Comparison of ENCODE assay signal across 9 mouse cellular contexts in genomic region chr12:70494494-70495281, GRCm38 (mm10). TPM values are rescaled to one million over a fixed set of nuclear protein-coding genes. Genes with fewer than 3 reads are reported as not detected.
DNase-seq lines count a peak whose midpoint lies in the region; ATAC-seq and TF ChIP-seq lines count a peak whose summit lies in the region.
"Had no signal": no experiment of that assay in that cellular context is flagged by ENCODE, and none has a peak within 500 bp of the region (broad histone marks: within the 10 kb centered on the region; RNA-seq: fewer than 3 reads in every experiment).

No protein-coding gene starts in this region.

- no peak overlapping the region for H3K9ac ChIP-seq in heart, postnatal 0 days (replicated peaks; ENCODE audit: low read depth, low read length)

- TF ChIP-seq CTCF in Patski (IDR thresholded peaks at IDR 0.05): peak; percentile 68
- TF ChIP-seq CTCF in heart, postnatal 0 days (IDR thresholded peaks at IDR 0.05; ENCODE audit: low read depth): peak; percentile 84

- peak overlapping the region; percentile 47; the same call in 1 of the 2 replicates for H3K27ac ChIP-seq in heart, postnatal 0 days (ENCODE audit: low read depth)
- no peak overlapping the region for H3K27ac ChIP-seq in midbrain, embryonic 10.5 days (replicated peaks)

- 55% methylated on average over 10 of the region's 10 CpGs for WGBS in heart, postnatal 0 days
- whole genome bisulfite sequencing in midbrain, embryonic 10.5 days: 61% methylated on average over 10 of the region's 10 CpGs

- in situ Hi-C loops in Patski (cut with MboI; ENCODE audit: low pct_unique_long_range_greater_than_20kb): loop anchor here (5.0 to 10.0 kb wide), 3 partner anchors 210 to 418 kb away; no protein-coding TSS in a partner anchor

- peak; percentile 31 for ATAC-seq in Patski
- peak; percentile 62; the same call in 1 of the 2 replicates for ATAC-seq in heart, postnatal 0 days (ENCODE audit: insufficient read depth, low read depth)

- no peaks in the 10 kb centered on the region for H3K9me3 ChIP-seq in heart, postnatal 0 days (replicated peaks; ENCODE audit: control insufficient read depth, low read length)
- H3K9me3 ChIP-seq in midbrain, embryonic 10.5 days (replicated peaks): no peaks in the 10 kb centered on the region

- H3K27me3 ChIP-seq in Patski: no peaks in the 10 kb centered on the region
- no peaks in the 10 kb centered on the region for H3K27me3 ChIP-seq in heart, postnatal 0 days (ENCODE audit: control insufficient read depth, insufficient read depth, low read length)
- H3K27me3 ChIP-seq in midbrain, embryonic 10.5 days (ENCODE audit: low read depth, poor library complexity, severe bottlenecking): no peaks in the 10 kb centered on the region

- no peak overlapping the region for H3K4me3 ChIP-seq in heart, postnatal 0 days (ENCODE audit: low read depth, low read length)
- no peak overlapping the region for H3K4me3 ChIP-seq in midbrain, embryonic 10.5 days
- H3K4me3 ChIP-seq: erythroblast, embryonic 14.5 days had no signal

- no peaks in the 10 kb centered on the region for H3K4me1 ChIP-seq in heart, postnatal 0 days (ENCODE audit: control insufficient read depth, insufficient read depth)
- peaks cover 15% of the 10 kb centered on the region for H3K4me1 ChIP-seq in midbrain, embryonic 10.5 days

- no peak overlapping the region for H3K4me2 ChIP-seq in heart, postnatal 0 days (ENCODE audit: low read depth, low read length)

- POLR2A ChIA-PET in Patski (lab: Charles Lee): no interaction called here

- CTCF ChIA-PET in Patski (lab: Charles Lee): interaction anchor here (0.7 to 4.9 kb wide), 11 partner anchors 26 to 432 kb away, joined by 3 to 48 read pairs (median 3); no protein-coding TSS in a partner anchor

- H3K36me3 ChIP-seq in heart, postnatal 0 days (replicated peaks; ENCODE audit: control insufficient read depth, insufficient read depth, low read length): no peaks in the 10 kb centered on the region
- H3K36me3 ChIP-seq in midbrain, embryonic 10.5 days: no peaks in the 10 kb centered on the region

- peak; percentile 50 to 58 for DNase-seq in layer of hippocampus, postnatal 10 days (ENCODE audit: low spot score in 2 of 2)
- no peak for DNase-seq in layer of hippocampus, postnatal 36 days
- no peak for DNase-seq in Patski (ENCODE audit: low read depth, low spot score)
- peak; percentile 86 for DNase-seq in embryo, embryonic 10 days (ENCODE audit: low spot score)
- DNase-seq in heart, postnatal 0 days (ENCODE audit: low spot score): peak; percentile 68
- peak; percentile 31 to 59 for DNase-seq in kidney, postnatal 36 days
- DNase-seq in midbrain, embryonic 10.5 days (ENCODE audit: low spot score): peak; percentile 44
- peak; percentile 60 for DNase-seq in thymus, postnatal 0 days (ENCODE audit: low spot score)

- TF ChIP-seq EP300 in heart, postnatal 0 days (IDR thresholded peaks at IDR 0.05; ENCODE audit: low read depth): no peak

RNA-seq across cellular contexts. Expression of gene Tmx1, which starts 41.8 kb away (rescaled TPM):
- total RNA-seq in layer of hippocampus, postnatal 10 days (2021): 10 to 100 TPM; 39.7 to 42.4 TPM
- 10 to 100 TPM; 31.7 to 35.9 TPM for total RNA-seq in layer of hippocampus, postnatal 36 days (2021)
- 66.8 TPM for polyA plus RNA-seq in Patski (2021)
- total RNA-seq in heart, postnatal 0 days (2014; rRNA removed; ENCODE audit: low replicate concordance): 42.9 and 57.4 TPM in 2 replicates
- 69.8 and 80.4 TPM in 2 replicates for polyA plus RNA-seq in heart, postnatal 0 days (2015; fragmentation: Nextera tagmentation; extraction: Ambion mirVana)
- 141 and 143 TPM in 2 replicates for polyA plus RNA-seq in midbrain, embryonic 10.5 days (2016; fragmentation: Nextera tagmentation; extraction: Ambion mirVana)
- 100 and 107 TPM in 2 replicates for polyA plus RNA-seq in thymus, postnatal 0 days (2015; fragmentation: Nextera tagmentation; extraction: Ambion mirVana)

Comparison
In these comparisons a context has a peak if more than half of its experiments do, and no peak if none do; other contexts are left out.
1. DNase-seq: peak in layer of hippocampus, postnatal 10 days (2 of 2), embryo, embryonic 10 days (single experiment), heart, postnatal 0 days (single experiment), kidney, postnatal 36 days (2 of 2), midbrain, embryonic 10.5 days (single experiment) and thymus, postnatal 0 days (single experiment); none in layer of hippocampus, postnatal 36 days (0 of 2) and Patski (single experiment).